Mouse (Mus musculus) monocyte, adult 5-6 weeks (primary cell): Measurements from ENCODE around the gene Tnk1. TPM values are rescaled to one million over a fixed set of nuclear protein-coding genes. Genes with fewer than 3 reads are reported as not detected.
A peak's percentile ranks its signal among the peaks of the same experiment; 100 is the strongest.
"Not testable (repeated sequence)": the region's sequence is repeated elsewhere in the genome, so short reads cannot be mapped to it uniquely, and the experiment has no call there.

ENCODE experiments used
- ATAC-seq: fragments of 153-309, 156-312 bp; replicated peaks from 2 replicates; pipeline ENCODE4 v1.8.0; 2017; ENCODE audit warnings: mild to moderate bottlenecking; ENCODE audit not compliant: low TSS enrichment, insufficient number of reproducible peaks, severe bottlenecking, poor library complexity, low FRiP score
- total RNA-seq: library from RNA; stranded (forward); fragments of 200-1000, 200-491, 200-594 nt; gene quantifications from 3 replicates; pipeline ENCODE4 v1.2.3, GENCODE M21; 2017

Gene Tnk1
- total RNA-seq, 1 experiment from 2014 or later = not detected

DNA sequence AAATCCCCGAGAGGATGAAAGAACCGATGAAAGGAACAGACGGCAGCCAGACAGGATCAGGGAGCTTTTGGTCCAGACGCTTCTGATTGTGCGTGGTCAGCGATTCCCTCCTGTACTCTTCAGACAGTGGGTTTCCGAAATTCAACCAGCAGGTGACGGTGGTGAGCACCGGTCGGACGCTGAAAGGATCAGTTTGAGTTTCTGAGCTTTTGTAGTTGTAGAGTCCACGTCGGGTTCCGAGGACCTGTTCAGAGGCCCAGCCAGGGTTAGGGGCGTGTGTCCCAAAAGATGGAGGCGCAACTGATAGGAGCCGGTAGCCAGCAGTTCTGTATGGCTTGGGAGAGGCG lies 21.9 kb upstream of the Tnk1 start:
- ATAC-seq = peak; percentile 42

DNA sequence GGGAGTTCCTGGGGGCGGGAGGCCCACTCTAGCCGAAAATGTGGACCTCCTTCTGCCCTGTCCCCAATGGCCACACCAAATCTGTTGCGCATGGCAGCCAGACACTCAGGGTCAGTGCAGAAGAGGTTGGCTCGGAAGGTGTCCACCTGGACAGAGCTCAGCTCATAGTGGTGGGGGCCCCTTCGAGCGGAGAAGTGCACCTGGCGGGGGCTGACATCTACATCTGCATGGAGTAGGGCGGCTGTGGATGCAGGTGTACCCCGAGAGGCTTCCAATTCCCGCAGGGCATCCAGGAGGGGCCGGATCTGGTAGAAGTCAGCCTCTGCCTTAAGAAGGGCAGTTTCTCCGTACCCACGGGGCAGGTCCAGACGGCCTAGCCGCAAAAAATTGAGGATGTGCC lies 21.2 kb upstream of the Tnk1 start:
- no peak for ATAC-seq

DNA sequence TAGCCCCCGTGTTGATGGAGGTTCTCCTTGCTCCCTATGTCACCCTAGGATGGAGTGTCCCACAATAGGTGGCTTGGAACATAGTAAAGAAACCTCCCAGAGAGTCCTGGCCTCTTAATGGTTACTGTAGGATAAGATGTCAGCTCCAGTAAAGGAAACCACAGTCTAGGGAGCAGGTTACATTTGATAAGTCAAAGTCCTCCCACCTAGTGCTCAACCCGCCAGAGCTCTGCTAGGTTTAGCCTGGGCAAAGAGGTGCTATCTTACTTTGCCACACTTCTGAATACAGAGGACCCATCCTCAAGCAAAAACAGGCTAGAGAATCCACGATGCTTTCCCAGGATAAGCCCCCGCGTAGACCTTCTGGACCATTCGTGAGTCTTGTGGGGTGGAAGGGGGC lies 20.4 kb upstream of the Tnk1 start:
- ATAC-seq = no peak

DNA sequence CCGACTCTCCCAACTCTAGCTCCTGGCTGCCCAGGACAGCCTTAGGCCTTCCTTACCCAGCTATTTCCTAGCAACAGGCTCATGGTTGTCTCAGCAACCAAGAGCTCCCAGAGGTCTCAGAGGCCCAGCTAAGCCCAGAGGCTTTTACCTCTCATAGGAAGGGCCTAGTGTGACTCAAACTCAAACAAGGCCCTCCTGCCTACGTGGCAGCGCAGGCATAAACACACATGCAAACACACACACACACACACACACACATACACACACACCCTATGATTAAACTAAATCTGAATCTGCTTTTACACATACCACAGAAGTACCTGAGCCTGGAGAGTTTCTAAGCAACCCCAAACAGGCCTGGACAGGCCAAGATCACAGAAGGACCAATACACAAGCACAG lies 19.9 kb upstream of the Tnk1 start:
- no peak for ATAC-seq

DNA sequence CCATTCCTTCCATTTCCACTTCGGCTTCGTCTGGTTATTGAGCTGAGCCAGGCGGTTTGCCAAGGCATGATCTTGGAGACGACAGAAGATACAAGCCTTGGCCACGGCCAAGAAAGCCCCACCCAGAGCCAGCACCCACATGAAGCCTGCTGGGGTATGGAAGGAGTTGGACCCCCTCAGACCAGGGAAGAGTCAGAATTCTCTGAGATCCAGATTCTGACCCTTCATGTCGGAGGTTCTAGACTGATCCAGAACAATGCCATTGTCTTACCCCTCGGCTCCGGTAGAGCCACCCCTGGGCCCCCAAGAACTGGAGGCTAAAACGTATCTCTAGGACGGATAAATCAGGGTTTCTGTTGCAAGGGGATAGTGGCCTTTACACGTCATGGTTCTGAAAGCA lies 19.3 kb upstream of the Tnk1 start, which contains the start of gene Tmem95:
Gene Tmem95, minus strand, starts transcription at position 141 of the 400 bp plus-strand sequence.
- no peak for ATAC-seq

DNA sequence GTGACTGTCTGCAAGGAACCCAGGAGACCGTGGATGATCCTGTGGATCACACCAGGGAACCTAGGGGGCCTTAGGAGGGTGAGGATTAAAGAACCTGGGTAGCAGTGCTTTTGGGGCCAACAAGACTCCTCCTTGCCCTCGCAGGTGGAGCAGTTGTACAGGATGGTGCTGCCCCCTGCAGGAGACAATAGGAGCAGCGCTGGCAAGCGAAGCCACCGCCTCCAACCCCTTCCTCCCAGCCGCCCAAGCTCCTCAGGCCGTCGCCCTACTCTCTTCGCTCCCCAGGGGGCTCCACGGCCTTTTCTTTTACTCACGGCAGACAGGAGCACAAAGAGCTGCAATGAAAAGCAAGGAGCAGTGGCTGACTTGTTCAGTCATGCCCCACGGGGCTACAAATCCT lies 18.3 kb upstream of the Tnk1 start:
- peak; percentile 67 for ATAC-seq

DNA sequence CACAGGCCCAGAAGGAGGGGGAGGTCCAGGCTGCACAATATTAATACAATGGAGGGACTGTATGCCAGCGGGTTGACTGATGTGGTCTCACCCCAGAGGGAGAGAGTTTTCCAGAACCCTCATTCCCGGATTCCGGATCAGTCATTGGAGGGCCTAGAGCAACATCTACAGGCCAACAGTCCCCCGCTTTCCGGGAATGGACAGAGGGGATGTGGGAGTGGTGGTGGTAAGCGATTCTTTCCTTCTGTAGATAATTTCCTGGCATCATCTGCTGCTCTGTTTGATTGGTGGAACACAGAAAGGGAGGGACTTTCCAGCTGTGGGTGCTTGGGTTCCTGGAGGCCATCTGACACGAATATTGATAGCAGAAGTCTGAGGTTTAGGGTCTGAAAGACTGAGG lies 17.7 kb upstream of the Tnk1 start:
- ATAC-seq = no peak

DNA sequence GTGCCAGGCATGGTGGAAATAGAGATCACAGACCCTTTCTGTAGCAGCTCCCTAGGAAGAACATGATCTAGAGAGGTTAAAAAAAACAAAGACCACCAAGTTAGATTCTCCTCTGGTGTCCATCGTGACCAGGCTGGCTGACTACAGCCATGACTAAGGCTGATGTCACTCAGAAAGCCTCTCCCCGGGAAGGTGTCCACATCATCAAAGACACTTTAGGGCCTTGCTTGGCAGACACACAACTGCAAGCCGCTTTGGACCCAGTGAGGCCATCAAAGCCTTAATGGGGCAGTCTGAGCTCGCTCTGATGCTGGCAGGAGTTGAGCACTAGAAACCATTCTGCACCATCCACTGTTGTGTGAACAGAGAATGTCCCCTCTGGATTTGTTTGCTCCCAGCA lies 13.9 kb upstream of the Tnk1 start:
- ATAC-seq = no peak

DNA sequence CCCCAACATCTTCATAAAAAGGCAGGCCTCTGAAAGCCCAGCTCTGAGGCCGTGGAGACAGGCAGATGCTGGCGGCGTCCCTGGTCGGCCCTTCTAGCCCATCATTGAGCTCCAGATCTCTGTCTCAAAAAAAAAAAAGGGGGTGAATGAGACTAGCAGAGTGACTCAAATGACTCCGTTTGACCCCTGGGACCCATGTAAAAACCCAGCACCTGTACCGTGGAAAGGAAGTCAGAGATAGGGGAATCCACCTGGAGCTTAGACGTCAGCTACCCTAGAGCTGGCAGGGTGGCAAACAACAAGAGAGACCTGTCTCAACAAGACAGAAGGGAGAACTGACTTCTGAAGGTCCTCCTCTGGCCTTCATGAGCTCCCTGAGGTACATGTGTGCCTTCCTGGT lies 13.3 kb upstream of the Tnk1 start:
- ATAC-seq = no peak

DNA sequence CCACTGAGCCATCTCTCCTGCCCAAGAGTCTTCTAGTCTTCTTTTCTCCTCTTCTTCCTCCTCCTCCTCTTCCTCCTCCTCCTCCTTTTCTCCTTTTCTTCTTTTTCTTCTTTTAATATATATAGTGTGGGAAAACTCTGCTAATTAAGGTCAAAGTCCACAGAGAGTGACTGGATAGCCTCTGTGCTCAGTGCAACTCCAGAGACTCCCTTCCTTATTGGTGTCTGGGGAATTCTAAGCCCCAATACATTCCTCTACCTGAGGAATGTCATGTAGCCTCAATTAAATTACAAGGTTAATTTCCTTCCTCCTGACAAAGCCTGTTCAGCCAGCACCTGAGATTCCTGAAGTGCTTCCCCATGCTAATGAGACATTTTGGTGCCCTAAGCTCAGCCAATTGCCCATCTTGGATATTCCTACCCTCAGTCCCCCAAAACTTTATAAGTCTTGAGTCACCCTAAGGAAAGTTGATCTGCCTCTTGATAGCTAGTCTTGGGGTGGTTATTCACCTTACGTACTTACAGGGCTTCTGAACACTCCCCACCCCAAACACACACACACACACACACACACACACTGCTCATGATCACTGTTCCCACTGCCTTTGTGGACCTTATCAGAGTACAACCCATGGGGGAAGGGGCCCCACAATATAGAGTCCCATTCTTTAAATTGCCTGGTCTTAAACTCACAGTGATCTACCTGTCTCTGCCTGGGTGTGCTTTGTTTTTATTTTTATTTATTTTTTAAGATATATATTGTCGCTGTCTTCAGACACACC lies 11.9 kb upstream of the Tnk1 start:
- ATAC-seq = no peak

DNA sequence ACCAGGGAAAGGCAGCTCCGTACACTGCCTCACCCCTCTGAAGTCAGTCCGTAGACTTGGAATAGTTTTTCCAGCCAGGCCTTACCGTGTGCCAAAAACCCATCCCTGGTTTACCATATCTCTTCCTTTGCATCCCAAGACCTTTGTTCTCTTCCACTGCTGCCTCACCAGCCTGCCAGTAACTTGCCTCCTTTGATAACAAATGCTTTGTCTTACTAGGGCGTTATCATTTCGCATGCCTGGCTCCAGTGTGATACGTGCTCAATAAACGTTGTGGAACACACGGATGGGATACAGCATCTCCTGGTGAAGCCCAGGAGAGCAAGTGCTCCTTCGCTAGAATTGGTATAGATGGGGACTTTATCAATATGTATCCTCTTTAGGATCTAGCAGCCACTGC lies 8.8 kb upstream of the Tnk1 start:
- ATAC-seq = no peak

DNA sequence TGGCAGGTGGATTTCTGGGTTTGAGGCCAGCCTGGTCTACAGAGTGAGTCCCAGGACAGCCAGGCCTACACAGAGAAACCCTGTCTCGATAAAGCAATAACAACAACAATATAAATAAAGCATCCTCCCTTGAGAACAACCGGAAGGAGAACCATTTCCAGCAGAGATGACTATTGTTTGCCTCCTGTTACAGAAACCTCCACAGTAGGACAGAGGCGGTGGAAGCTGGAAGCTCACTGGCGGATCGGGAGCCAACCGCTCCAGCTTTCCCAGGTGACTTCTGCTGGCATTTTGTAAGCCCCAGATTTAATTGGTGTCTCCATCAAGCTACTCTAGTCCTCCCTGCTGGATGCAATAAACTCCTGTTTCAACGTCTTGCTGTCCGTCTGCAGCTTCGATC lies 7.0 kb upstream of the Tnk1 start:
- ATAC-seq = no peak

DNA sequence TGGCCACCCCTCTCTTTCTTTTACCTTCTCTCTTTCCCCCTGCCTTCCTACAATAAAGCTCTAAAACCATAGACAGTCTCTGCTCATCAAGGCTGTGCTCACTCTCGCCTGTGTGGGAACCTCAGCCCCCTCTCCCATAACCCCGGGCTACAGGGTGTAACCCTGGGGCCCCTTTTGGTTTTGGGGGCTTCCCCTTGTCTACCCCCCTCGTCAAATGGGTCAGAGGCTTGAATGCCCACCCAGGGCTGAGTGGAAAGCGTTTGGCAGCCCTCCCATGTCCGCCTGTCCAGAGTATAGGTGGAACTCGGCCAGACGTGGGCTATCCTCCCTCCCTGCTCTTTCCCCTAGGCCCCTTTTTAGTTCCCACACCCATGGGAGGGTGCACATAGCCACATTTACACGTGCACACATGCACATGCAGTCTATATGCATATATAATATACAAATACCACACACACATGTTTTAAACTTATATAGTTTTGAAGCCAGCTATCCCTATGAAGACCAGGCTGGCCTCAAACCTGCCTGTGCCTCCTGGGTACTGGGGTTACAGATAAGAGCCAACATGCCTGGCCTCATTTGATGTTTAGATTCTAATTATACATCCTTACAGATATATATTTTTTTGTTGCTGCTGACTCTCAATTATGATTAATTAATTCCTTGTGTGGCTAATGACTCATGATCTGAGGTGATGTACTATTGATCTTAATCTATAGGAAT lies 5.8 kb upstream of the Tnk1 start:
- ATAC-seq = no peak

DNA sequence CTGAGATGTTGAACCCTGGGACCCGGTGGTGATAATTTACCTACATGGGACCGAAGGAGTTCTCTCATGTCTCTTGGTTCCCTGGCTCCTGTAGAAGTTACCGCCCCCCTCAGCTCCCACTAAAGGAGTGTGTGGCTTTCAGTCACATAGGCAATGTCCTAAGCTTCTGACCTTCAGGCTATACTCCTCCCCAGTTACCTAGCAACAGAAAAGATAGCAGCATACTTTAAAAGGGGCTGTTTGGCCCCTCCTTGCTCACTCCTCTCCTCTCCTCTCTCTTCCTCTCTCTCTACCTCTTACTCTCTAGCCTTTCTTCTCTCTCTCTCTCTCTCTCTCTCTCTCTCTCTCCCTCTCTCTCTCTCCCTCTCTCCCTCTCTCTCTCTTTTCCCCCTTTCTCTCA lies 5.2 kb upstream of the Tnk1 start:
- not testable (repeated sequence) for ATAC-seq

DNA sequence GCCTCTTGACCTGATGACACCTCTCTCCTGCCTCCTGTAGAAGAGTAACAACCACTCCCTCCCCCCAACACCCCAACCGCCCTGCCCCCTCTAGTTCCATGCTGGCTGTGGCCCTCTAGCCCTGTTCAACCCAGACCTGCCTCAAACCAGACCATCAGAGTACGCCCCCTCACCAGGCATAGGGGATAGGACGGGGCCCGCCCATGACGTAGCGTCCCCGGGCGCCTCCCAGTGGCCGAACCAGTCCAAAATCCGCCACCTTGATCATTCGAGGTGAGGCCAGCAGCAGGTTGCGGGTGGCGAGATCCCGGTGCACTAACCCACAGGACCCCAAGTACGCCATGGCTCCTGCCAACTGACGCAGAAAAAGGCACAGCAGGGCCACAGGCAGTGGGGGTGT lies 3.2 kb downstream of the Tnk1 start:
- 0 out of 2 replicates have a peak, but pooled peaks have one; percentile 38 for ATAC-seq

DNA sequence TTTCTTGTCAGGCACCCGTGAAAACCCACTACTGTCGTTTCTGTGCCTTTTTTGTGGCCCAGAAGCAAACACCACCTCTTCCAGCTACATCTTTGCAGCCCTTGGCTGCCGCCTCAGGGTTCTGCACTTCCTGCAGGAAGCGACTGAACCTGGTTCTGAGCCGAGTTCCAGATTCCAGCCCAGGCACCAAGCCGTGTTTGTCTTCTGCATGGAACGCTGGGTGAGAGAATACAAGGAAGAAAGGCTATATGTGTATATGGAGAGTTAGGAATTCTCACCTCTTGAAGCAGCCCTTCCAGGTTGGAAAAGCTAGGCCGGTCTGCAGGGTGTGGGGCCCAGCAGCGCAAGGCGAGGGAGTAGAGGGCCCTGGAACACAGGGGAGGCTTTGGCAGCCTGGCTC lies 3.9 kb downstream of the Tnk1 start:
- no peak for ATAC-seq

DNA sequence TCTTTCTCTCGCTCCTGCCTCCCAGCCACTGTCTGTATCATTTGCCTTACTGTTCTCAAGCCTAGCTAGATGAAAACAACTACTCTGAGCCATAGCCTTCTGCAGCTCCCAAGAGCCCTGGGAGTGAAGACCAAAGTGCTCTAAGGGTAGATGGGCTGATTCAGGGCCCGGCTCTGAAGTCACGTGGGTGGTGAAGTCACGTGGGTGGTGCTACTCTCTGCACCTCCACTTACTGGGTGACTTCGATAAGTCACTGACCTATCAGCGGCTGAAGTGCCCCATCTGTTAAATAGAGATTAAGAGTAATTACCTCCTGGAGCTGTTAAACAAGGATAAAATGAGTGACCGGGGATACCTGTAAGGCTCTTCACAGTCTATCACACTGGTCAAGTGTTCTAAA lies 4.5 kb downstream of the Tnk1 start:
- ATAC-seq = no peak

DNA sequence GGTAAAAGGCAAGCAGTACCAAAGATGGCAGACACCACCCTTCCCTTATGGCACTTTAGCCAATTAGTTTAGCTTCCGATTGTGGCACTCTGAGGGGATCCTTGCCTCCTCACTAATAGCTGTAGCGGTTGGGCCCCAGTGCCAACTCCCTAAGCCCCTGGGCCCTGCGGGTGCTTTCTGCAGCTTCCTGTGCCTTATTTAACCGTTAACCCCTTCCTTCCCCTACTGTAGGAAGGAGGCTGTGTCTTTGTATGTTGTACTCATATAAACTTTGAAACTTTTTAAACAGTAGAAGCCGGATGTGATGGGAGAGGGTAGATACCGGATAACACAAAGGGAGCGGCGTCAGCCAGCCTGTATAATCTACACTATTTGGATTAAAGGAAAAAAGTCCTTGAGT lies 7.8 kb downstream of the Tnk1 start:
- no peak for ATAC-seq

DNA sequence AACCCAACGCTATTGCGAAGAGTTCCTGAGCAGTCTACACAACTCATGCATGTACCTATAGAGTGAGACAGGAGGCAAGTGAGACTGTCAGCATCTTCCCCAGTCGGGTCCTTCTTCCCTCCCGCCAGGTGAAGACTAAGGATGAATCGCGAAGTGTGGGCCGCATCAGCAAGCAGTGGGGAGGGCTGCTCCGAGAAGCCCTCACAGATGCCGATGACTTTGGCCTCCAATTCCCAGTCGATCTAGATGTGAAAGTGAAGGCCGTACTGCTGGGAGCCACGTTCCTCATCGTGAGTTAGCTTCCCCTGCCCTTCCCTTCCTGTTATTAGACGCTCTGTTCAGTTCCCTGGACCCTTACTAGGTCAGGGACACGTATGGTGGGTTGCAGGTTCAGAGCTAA lies 8.6 kb downstream of the Tnk1 start:
- no peak for ATAC-seq

DNA sequence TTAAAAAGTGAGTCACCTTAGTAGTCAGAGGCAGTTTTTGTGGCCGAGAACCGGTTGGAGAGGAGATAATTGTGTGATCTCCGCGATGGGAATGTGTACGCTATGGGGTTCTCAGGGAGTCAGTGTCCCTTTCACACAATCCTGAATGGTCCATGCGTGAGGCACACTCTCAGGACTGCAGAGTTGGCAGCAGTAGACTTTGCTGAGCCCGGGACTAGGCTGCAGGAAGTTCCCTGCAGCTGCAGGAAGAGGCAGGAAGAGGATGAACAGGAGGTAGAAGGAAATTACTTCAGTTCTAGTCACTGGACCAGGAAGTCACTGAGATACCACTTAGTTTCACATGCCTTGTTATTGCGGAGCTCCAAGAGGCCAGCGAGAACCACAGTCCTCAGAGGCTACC lies 9.4 kb downstream of the Tnk1 start:
- ATAC-seq = no peak
